Mouse (Mus musculus) urinary bladder, postnatal 10 days (tissue): ENCODE data around the gene Prr5l.
A peak's percentile ranks its signal among the peaks of the same experiment; 100 is the strongest.

Experiments
- DNase-seq: peaks from one replicate; pipeline ENCODE4 v3.0.0; 2022; ENCODE audit warnings: low spot score

Gene Prr5l

DNA sequence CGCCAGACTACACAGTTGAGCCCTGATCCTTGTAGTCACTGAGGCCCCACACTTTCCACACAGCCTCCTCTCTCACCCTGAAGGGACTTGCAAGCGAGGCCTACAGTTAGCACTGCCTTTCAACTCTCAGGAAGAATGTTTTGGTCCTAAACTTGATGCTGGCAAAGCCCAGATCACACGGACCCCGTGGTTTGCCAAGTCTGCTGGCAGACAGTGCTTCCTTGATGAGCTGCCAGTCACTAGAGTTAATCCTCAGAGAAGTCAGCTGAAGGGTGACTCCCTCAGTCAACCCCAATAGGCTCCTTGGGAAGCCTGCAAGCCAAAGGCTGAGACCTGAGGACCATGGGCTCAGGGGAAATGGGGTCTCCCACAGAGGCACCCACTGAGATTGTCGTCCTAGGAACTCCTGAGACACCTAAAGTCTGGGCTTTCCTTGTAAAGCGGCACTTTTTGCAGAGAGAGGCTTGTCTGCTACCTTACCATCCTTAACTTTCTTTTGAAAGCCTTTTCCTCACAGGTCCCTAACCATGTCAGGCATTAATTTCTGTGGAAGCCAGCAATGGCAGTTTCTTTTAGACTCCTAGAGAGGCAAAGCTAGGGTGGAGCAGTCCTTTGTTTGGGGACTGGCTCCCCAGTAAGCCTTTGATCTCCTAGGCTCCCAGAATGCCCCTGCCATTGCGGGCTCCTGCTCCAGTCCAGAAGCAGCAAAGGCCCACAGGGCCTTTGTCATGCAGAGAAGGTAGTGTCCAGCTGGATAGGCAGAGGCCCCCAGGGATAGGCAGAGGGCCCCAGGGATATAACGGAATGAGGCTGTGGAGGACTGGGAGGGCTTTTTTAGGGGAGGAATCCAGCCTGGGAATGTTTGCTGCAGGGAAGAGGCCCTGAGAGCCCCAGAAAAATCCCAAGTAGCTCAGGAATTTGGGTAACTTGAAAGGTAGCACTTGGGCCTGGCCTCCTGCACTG is 160.2 kb downstream of the Prr5l start:
- no peak for DNase-seq

DNA sequence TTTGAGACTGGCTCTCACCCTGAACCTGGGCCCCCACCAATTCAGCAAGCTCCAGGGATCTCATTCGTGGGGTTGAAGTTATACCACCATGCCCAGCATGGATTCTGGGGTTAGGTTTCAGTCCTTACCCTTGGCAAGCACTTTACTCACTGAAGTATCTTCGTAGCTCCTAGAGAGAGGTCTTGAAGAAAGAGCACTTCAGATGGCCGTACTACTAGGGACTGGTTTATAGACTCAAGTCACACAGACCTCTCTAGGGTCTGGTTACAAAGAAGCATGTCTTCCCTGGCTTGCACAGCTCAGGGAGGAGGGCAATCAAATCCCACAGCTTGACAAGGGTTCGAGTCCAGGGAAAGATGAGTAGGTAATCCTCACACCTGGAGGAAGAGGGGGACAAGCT is 161.0 kb downstream of the Prr5l start:
- no peak for DNase-seq

DNA sequence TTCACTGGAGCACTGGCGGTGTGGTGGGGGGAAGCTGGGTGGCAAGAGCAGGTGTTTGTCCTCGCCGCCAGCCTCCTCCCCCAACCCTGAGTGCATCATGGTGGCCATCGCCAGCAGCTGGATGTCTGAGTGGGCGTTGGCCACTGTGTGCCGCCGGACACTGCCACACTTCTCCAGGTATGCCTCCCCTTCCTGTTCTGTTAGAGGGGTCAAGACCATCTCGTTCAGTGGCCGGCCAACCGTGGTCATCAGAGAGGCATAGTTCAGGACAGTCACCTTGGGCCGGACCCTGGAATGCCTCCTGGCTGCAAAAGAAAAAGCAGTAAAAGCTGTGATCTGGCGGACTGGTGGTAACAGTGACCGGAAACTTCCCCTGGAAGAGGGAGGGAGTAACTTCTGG is 165.7 kb downstream of the Prr5l start:
- no peak for DNase-seq

DNA sequence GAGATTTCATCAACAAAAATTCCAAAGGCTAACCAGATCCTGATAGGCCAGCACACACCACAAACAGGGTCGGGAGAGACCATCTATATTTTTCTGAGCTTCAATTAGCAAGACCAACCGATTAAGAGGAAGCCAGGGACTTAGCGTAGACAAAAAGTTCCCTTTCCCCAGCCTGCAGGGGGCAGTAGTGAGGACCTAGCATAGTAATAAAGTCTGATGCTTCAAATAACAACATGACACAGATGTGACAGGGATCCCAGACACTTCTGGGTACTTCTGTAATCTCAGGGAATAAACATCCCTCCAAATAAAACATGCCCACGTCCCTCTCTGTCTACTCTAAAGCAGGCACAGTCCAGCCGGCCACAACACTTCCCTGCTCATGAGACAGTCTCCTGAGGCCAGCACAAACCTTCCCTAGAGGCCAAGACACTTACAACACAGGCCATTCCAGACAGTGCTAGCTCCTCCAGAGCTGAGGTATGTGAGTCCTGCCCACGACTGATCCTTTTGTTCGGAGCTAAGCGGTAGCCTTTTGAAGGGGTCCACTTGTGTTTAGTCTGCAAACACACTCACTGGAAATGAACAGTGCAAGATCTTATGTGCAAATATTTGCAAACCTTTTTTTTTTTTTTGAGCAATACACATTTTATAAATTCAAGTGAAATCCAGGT is 167.0 kb downstream of the Prr5l start:
- no peak for DNase-seq

DNA sequence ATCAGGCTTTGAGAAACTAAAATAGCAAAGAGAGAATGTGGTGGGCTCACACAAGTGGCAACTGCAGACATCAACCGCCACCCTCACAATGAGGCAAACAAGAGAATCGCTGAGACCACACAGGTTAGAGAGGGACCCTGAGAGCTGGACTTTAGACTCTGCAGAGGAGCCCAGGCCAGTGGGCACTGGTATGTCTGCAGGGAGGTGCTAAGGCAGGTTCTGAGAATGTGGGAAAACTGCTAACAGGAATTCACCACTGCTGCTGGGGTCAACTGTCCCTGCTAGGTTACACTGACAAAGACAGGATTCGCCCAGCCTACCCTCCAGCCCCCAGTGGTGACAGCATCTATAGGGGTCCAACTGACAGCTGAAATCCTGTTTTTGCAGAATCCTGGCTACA is 171.2 kb downstream of the Prr5l start:
- no peak for DNase-seq

DNA sequence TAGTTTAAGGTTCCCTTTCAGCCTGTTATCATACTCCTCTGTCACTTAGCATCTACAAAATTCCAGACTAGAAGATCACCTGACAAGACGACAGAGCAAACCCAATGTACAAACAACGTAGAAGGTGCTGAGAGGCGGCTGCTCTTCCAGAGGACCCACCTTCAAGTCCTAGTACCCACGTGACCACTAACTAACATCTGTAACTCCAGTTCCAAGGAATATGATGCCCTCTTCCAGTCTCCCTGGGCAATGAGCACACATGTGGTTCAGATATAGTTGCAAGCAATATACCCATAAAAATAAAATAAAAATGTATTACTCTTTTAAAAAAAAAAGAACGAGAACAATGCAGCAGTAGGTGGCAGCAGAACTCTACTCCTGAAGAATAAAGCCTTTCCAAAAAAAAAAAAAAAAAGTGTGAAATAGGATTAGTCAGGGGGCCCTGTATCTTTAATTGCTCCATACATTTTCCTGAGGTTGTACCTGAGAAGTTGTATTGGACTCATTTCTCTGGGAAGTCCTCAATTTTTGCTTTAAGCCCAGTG is 176.8 kb downstream of the Prr5l start:
- DNase-seq: no peak

DNA sequence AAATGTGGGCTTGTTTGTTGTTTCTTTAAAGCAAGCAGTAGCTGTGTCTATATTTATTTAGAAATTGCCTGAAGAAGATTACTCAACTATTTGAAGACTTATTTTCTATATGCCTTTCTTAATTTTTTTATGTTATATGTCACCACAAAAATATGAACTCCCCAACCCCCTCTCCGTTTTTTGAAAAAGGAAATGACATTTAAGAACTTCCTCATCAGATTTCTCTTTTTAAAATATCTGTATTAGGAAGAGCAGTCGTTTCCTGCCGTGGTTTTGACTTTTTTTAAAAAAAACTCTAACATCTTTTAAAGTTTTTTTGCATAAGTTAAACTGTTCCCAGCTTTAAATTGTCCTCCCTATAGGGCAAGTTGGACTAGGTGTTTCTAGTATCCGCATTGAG is 183.5 kb downstream of the Prr5l start:
- DNase-seq: no peak

DNA sequence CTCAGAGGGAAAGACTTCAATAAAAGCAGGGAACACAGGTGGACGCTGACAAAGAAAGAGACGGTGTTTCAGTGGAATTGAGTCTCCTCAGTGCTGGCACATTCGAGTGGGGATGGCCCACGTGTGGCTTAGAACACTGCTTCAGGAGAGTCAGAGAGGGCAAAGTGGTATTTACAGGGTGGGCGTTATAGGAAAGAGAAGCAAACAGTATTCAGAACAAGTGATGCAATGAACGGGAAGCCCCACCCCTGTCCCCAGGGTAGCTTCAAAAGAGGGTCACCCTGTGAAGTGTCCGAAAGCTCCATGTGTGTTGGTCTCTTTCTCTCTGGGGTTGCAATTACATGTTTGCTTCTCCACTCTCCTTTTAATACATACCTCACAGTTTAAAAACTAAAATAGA is 187.2 kb downstream of the Prr5l start:
- no peak for DNase-seq

DNA sequence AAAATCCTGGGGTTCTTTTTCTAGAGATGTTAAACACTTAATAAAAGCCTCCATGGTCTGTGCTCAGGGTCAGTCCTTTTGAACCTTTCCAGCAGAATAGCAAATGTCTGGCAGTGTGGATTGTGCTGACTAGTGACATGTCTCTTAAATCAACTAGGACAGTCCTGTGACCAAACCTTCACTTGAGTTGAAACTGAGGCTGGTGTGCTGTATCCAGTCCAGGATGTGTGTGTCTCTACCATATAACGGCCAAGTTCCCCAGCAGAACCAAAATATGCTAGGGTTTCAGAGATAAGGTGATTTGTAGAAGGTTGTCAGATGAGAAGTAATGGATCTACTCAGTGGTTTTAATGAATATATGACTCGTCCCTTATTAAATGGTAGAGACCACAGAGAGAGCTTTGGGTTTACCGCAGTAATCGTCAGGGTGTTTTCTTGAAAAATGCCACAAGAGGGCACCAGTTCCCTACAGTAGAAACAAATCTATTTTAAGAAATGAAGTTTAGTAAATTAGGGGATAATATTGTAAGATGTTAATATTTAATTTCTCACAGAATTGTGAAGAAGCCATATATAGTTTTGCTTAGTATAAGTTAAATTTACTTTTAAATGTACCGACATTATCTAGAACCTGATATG is 189.1 kb downstream of the Prr5l start:
- no peak for DNase-seq

DNA sequence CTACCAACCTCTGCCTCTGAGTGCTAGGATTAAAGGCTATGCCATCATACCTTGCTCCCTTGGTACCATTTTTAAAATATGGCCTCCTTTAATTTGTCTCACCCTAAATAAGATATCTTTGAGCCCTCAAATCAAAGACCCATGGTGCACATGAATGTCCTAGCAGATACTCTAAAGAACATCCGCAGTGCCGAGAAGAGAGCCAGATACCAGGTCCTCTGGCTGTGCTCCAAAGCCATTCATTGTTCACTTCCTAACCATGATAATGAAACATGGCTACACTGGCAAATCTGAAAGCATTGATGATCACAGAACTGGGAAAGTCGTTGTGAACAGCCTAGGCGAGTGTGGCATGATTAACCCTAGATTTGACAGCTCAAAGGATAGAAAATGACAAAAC is 189.8 kb downstream of the Prr5l start:
- DNase-seq: no peak

DNA sequence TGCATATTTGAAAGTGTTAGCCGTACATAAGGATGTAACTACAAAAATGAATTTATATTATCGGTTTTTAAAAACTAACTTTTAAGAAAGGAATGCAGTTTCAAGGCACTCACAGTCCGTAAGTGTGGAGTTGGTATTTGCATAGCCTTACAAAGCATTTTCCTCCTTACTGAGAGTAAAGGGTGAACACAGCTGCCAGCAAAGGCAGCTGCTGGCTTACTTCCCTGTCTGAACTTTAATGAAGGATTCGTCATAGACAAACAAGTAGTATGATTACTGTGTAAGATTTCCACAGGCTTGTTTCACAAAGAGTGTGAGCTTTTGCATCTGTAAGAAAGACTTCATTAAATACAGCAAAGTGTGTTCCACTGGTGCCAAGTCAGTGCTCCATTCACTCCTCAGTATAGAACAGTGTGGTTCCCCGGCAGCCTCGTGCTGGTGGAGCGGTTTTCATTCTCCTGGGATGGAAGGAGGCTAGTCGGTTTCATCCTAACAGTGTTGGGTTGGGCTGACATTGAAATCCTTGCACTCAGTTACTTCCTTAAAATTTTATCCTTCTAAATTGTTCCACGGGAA is 192.5 kb downstream of the Prr5l start:
- no peak for DNase-seq

DNA sequence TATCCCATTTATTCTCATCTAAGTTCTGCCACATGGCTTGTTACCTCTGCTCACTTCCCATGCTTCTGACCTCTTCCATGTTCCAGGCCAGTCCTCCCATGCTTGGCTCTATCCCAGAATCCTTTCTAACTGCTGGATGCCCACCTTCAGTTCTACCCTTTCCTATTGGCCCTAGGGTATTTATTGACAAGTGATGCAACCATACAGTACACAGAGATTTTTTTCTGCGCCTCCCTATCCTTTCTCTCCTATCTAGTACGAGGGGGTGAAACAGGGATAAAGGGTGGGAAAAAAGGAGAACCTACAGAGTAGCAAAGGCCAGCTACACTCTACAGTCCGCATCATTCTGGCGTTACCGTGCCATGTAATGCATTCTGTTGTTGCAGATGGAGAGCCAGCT is 194.8 kb downstream of the Prr5l start:
- no peak for DNase-seq

DNA sequence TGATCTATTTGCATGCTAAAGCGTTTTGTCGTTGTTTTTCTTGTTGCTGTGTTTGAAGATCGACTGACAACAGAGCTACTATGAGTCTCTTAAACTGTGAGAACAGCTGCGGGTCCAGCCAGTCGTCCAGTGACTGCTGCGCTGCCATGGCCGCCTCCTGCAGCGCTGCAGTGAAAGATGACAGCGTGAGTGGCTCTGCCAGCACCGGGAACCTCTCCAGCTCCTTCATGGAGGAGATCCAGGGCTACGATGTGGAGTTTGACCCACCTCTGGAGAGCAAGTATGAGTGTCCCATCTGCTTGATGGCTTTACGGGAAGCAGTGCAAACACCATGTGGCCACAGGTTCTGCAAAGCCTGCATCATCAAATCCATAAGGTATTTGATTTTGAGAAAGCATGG is 198.4 kb downstream of the Prr5l start:
- no peak for DNase-seq

DNA sequence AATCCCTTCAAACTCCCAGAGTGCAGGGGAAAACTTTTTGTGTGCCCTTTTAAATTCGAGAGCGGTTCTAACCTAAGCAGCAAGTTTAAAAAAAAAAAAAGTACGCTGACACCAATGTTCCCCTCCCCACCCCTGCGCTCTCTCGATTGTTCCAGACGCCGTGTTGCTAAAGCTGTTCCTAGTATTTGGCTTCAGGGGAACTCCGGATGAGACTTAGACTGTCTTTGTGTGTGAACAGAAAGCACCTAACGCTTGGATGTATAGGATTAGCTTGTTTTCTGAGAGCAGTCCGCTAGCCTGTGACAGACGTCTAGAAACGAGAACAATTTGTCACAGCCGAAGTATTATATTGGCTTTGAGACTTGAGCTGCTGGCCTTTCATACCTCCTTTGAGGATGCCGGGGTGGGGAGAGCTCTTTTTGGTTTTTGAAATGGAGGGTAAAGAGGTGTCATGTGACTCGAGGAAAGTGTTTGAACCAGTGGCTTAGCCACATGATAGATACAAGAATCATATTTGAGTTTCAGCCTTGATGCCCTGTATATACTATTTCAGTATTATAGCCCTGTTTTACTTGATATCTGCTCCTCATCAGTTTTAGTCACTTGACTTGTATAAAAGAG is 203.6 kb downstream of the Prr5l start:
- DNase-seq: no peak

DNA sequence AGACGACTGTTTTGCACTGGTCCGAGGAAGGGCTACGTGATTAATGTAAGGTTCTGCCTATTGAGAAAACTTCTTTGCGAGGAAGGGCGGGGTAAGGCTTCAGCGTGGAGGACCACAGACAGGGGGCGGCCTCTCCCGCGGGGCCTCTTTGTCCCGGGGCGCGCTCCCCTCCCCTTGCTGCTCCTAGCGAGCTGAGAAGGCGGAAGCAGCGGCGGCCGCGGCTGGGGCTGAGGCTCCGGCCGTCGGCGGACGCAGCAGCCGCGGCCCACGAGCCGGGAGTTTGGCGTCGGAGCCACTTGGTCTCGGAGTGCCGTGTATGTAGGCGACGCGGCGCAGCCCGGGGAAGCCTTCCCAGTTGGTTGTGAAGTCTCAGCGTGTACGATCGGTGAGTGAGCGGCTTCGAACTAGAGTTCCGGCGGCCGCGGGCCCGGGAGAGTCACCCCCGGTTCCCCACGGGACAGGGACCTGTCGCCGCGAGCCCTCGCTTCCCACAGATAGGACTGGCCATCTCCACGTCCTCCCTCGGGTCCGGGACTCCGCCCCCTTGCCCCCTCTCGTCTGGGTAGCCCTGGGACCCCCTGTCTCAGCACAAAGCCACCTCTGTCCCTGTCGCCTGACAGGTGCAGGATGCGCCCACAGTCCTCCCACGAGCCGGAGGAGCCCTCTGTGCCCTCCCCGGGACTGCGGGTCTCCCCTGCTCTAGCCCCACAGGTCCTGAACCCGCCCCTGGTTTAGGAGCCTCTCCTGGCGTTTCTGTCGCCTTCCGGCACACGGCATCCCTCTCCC is 204.4 kb downstream of the Prr5l start, which contains the start of gene Traf6:
Traf6 (plus strand) TSS at position 194 of the 786 bp plus-strand sequence.
- peak; percentile 57 for DNase-seq

DNA sequence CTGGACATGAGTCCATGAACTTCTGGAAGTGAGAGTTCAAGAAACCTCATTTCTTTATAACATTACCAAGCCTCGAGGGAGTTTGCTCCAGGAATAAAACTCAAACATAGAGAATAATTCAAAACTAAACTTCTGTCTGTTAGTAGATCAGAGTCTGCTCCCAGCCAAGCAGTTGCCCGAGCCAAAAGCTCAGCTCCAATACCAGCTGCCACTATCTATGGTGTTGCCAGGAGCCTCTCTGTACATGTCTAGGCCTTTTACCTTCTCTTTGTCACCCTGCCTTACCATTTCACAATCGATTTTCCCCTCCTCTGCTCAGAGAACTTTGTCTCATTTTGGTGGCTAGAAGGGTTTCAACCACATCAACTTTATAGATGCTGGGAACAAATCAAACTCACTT is 209.3 kb downstream of the Prr5l start:
- no peak for DNase-seq

DNA sequence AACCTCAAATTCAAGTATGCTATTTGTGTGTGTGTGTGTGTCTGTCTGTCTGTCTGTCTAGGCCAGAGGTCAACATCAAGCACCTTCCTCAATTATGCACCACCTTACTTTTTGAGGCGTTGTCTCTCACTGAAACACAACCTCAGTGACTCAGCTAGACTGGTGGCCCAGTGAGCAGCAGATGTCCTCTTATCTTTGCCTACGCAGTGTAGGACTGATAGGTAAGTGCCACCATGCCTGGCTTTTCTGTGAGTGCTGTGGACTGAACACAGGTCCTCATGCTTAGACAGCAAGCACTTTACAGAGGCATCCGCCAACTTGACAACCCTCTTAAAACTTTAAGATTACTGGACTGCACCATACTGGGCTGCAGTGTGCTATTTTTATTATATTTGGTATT is 214.1 kb downstream of the Prr5l start:
- DNase-seq: no peak

DNA sequence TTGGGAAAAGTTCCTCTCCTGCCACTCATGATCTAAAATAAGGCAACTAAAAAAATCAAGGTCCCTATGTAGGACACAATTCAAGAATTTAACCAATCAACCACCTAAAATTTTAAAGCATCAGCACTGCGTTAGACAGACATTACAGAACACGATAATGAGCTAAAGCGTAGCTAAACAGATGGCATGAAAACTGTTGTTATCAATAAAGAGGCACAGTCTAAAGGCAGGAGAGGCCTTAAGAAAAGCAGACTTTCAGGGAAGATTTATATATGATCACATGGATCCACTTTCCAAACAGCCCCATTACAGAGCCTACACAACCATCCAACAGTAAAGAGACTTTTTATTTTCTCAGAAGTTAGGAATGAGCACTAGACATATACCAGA is 217.1 kb downstream of the Prr5l start:
- DNase-seq: no peak

DNA sequence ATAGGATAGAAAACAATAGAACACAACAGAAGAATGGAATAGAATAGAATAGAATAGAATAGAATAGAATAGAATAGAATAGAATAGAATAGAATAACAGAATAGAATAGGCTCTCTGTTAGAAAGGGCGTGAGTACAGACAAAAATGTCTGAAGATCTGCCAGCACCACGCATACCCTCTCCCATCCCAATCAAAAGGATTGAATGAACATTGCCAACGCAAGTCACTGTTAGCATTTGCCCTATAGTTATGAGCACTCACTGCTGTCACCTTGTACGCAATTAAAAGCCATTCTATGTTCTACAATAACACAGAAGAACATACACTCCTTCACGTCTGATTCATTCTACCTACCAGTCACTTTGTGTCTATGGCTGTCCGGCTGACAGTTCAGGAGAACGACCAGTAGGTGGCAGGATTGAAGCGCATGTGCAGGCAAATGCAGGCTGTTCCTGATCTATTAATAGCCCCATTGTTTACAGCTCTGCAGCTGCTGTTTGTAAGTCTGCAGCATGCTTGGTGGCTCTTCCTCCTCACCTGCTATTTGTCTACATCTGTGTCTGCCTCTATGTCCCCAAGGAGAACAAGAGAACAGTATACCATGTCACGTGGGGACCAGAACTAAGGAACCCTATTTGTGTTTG is 217.6 kb downstream of the Prr5l start:
- no peak for DNase-seq
